Mouse (Mus musculus): Measurements from ENCODE around the gene Rpn1. TPM values are rescaled to one million over a fixed set of nuclear protein-coding genes. Genes with fewer than 3 reads are reported as not detected.

Gene Rpn1
- total RNA-seq, 2 experiments from 2014 or later = 77.3 to 95.7 TPM

GRCm38 (mm10) chr6:88065968-88066367 lies 18.3 kb upstream of the Rpn1 start:
- DNase-seq = no peak

DNA sequence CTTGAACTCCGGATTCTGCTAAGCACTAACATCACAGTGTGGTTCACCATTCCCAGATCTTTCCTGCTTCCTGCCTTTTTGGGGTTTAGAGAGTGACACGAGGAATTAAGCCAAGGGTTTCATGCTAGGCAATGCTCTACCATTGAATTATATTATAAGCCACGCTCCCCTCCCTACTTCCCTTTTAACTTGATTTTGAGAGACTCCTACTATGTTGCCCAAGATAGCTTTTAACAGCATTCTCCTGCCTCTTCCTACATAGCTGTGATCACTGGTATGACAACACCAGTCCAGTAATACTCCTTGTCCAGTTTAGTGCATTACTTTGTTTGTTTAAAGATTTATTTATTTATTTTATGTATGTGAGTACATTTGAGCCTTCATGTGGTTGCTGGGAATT lies 16.6 kb upstream of the Rpn1 start:
- DNase-seq = no peak

DNA sequence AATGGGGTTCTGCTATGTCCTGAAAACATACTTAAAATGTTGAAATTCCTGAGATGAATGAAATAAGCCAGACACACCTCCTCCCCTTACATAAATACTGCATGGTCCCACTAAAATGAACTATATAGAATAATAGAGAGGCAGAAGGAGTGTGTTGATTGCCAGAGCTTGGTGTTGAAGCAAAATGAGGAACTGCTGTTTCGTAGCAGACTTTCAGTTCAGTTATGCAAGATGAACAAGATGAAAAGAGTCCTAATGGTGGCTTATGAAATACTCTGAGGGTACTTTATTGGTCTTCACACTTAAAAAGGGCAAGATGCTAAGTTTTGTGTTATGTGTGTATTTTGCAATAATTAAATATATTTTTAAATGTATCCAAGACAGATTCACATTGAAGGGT lies 15.5 kb upstream of the Rpn1 start:
- no peak for DNase-seq

DNA sequence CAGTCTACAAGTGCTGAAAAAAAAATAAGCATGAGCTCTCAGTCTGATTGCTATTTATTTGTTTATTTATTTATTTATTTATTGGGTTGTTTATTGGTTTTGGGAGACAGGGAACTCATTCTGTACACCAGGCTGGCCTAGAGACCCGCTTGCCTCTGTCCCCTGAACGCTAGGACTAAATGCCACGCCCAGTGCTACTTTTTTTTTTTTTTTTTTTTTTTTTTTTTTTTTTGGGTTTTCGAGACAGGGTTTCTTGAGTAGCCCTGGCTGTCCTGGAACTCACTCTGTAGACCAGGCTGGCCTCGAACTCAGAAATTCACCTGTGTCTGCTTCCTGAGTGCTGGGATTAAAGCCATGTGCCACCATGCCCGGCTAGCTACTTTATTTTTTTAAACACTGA lies 13.8 kb upstream of the Rpn1 start:
- DNase-seq = no peak

DNA sequence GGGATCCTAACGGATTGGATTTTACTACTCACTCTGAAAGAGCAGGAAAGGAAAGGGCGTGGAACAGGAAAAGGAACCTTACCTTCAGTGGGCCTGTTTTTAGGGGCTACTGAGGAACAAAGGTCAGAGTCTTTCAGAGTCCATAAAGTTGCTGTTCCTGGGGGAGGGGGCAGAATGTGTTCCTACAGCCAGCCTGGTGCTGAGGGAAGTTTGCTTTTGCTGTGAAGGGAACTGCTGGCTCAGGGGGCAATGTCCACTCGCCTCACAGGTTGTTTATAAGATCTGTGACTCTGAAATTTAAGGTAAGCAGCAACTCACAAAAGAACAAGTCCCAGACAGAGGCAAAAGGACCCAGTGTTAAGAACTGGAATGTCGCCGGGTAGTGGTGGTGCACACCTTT lies 13.1 kb upstream of the Rpn1 start:
- DNase-seq = no peak

DNA sequence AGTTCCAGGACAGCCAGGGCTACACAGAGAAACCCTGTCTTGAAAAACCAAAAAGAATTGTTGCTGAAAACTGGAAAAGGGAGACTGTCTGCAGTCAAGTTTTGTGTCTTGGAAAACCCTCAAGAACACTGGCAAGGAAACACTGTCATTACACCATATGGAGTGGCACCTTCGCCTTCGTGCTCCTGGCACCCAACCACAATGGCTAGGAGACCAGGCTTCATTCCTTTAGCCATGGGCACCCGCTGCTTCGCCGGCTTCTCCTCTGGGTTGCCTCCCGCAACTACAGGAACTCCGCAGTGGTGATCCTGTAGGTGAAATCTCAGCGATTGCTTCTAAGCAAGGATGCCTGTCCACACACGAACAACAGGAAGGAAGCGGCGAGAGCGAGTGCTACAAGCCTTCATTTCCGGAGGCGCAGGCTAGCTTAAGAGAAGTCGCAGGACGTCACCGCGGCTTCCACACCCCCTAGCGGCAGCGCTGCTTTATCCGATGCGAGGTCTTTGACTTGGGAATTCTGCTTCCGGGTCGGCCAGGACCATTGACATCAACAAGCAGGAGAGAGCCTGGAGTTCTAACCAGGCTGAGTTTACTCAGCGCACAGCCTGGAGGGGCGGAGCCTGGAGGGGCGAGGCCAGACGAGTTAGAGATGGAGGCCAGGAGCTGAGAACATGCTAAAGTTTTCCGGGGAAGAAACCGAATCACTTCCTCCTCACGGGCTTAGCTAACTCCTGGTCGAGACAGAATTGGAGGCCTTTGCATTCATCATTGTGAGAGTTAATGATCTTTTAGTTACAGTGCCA lies 9.3 kb upstream of the Rpn1 start:
- peak; percentile 93 for DNase-seq

- no peak for DNase-seq
Observed at GRCm38 (mm10) chr6:88075960-88076517, 8.2 kb upstream of the Rpn1 start.

DNA sequence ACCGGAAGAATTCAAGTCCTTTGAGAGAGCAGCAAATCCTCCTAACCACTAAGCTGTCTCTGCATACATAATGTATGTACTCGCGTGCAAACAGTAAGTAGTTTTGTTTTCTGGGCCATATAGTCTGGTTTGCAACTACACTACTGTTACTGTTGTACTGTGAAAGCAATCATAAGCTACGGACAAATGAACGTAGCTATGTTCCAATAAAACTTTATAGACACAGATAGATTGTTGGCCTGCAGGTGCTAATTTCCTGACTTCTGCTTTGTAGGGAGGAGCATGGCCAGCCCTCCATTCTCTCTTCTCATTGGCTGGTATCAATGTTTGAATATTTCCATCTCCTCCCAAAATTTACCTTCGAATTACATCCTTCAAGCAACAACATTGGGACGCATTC lies 1.2 kb upstream of the Rpn1 start:
- DNase-seq = no peak

- DNase-seq = no peak
Observed at GRCm38 (mm10) chr6:88083672-88084071, 610 bp upstream of the Rpn1 start.

GRCm38 (mm10) chr6:88088971-88089370 lies 4.7 kb downstream of the Rpn1 start:
- no peak for DNase-seq

- DNase-seq = no peak
Observed at GRCm38 (mm10) chr6:88095377-88095776, 11.1 kb downstream of the Rpn1 start.

- no peak for DNase-seq
Observed at GRCm38 (mm10) chr6:88102096-88102495, 17.8 kb downstream of the Rpn1 start.

DNA sequence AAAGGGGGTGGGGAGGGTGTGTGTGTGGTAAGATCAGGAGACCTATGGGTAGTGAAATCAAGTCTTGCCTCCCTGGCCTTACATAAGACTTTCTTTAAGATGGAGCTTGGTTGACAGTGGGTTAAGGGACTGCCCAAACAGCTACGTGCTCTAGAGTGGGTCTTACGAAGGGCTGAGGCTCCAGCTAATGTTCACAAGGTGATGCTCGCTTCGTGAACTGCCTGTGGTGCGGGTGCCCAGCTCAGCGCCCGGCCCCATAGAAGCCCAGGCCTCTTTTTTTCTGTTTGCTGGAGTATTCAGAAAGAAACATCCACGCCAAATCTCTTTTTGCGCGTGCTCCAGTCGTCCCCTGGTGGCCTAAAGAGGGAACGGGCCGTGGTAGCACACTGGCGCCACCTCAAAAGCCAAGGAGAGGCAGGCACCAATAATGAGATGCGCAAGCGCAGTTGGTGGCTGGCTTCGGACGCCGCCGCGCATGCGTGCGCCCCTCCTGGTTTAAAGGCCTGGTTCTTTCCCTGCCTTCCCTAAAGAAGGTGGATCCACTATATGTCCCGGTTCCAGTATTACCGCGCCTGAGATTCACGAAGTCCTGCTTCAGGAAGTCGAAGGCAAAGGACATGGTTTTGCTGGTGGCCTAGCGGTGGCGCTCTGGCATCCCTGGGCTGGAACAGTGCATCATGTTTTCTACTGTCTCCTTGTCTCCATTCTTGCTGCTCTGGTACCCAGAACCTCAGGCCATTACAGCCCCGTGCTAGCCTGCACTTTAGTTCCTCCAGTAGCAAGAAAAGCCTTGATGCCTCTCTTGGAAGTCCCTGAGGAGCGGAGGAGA lies 21.7 kb downstream of the Rpn1 start:
- DNase-seq = peak; percentile 88

GRCm38 (mm10) chr6:88106612-88107123 lies 22.4 kb downstream of the Rpn1 start:
- no peak for DNase-seq

DNA sequence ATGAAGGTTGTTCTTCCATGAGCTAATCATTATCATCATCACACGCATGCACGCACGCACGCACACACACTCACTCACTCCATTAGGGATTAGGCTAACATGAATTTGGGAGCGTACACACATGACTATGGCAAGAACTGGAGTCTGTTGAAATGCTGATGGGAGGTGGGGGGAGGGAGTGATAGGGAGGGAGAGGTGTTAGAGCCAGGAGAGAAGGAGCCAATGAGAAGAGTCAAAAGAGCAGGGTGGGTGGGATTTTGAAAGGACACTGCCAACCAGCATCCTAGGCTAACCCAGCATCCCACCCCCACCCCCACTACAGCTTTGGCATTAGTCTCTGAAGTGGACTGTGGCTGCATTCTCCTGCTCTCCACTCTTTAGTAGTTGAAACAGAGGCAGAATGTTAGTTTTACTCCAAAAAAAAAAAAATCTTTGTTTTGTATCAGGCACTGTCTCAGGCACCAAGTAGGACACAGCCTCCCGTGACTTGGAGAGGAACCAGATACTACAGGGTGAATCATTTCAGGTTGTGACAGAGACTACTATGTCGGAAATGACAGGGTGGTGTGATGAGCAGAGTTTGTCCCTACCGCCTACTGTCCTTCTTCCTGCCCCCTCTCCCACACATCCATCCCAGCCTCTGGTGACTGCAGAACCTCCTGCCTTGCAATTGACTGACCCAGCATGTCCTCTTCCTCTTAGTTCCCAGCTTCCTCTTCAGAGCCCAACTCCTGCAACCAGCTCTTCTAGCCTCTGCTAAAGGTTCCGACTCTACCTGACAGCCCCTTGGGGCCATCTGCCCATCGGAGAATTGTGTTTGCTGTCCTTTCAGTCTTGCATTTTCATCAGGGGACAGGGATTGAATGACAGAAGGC lies 23.6 kb downstream of the Rpn1 start:
- no peak for DNase-seq

GRCm38 (mm10) chr6:88113139-88113538 lies 28.9 kb downstream of the Rpn1 start:
- peak; percentile 61 for DNase-seq

DNA sequence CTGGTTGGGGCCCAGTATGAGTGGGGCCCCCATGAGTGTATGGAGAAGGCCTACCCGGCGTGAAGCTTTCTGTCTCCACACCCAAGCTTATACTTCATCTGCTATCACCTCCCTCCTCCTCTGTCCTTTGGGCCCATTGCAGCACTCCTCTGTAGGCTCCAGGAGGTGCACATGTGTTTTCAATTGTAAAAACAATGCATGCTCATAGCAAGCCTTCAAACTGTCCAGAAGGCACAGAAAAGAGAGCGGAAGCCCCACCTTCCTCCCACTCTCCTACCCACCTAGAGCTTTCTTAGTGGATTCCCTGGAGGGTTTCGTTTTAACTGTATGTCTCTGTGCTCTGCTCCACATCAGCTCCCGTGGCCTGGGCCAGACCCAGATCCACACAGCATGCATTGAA lies 30.1 kb downstream of the Rpn1 start:
- no peak for DNase-seq

DNA sequence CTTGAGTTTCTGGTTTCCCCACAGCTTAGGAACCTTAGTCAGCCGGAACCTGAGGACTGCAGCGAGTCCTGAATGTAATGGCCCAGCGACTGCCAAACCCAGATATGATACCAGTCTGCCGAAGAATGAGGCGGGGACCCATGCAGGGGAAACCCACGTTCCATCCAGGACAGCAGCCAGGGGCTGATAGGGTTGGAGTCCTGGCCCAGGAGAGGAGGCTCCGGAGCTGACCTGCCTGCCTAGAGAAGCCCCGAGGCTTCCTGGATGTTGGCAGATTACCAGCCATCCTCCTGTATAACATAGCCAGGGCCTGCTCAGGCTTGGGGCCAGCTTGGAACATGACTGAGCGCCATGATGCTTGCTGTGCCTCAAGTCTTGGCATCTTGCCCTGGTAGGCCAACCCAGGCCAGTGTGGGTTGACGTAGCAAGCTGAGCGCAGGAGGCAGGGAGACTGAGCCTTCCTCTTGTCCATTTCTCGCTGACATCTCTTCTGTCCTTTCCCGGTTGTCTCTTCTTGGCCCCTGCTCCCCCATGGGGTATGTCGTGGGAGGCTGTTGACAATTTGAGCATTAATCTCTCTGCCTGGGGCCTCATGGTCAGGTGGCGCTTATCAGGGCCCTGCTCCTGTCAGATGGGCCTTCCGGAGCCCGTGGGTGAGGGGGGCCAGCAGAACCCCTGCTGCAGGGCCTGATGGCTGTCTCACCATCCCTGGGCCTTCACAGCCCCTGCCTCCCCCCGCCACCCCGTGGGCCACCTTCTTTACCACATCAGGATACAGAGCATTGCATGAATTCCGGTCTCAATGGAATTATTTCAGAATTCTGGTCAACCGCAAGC lies 32.3 kb downstream of the Rpn1 start:
- DNase-seq = no peak

DNA sequence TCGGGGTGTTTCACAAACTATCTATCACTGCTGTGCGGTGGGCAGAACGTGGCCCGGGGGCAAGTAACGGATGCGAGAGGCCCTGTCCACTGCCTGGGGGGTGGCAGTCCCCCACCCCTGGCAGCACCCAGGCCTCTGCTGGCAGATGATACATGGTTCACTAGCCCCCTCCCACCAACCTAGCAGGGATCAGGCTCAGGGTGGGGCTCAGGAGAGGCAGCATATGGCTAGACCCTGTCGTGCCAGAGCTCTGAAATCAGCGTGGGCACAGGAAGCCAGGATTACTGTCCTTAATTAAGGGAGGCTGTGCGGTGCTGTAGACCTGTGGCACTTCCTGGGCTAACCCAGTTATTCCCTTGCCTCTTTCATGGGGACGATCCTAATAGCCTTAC lies 32.9 kb downstream of the Rpn1 start:
- DNase-seq = no peak

DNA sequence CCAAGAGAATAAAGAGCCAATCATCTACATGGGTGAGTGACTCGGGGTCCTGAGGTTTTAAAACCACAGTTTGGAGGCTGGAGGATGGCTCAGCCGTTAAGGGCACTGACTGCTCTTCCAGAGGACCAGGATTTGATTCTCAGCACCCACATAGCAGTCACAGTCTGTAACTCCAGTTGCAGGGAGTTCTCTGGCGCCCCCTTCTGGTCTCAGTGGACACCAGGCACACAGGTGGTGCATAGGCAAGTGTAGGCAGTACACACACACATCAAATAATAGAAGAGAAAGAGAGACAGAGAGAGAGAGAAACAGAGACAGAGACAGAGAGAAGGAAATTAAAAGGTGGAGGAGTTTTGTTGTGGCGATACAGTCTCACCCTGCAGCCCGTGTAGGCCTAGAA lies 35.0 kb downstream of the Rpn1 start:
- DNase-seq = no peak

DNA sequence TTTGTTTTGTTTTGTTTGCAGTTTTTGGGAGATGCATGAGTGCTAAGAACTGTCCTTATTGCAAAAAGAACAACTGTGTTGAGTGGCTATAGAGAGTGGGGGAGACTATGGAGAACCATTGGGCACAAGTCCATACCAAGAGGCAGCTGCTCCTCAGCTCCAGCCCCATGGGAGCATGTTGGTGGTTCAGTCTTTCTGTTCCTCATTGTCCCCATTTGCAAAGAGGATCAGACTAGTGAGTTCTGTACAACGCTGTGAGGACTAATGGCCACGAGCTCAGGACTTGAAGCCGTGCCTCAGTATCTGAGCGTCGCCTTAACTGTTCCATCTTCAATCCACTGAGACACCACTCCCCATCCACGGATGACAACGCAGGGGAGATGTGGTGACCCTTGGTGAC lies 36.5 kb downstream of the Rpn1 start:
- DNase-seq = no peak

All from gastrocnemius, postnatal 10 days (tissue).